Mouse (Mus musculus): ENCODE results near the gene Tapt1.
"Not testable (repeated sequence)": the region's sequence is repeated elsewhere in the genome, so short reads cannot be mapped to it uniquely, and the experiment has no call there.

Gene Tapt1

DNA sequence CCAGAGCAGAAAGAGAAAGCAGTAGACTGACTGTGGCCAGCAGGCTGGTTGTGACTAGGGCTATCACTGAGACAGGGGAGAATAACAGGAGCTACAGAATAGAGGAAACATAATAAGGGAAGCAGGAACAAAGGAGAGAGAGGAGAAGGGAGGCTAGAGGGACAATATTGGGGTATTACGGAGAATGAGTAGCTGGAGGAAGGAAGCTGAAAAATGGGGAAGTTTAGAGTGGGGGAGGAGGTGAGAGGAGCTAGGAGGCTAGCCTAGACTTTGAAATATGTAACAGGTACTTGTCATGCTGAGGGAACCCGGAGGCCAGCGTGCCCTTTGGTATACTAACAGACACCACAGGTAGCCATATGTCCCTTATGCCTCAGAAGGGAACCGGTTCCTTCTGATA lies 98.9 kb downstream of the Tapt1 start:
- CTCF ChIA-PET: no interaction called here

GRCm38 (mm10) chr5:44126574-44126973 lies 99.9 kb downstream of the Tapt1 start:
- CTCF ChIA-PET: not testable (repeated sequence)

Measured in spleen, embryonic (tissue).